Mouse (Mus musculus) forebrain, embryonic 10.5 days (tissue): Measurements from ENCODE around the gene Synj2bp. TPM values are rescaled to one million over a fixed set of nuclear protein-coding genes. Genes with fewer than 3 reads are reported as not detected.
"Not testable (repeated sequence)": the region's sequence is repeated elsewhere in the genome, so short reads cannot be mapped to it uniquely, and the experiment has no call there.

Experiments
- DNase-seq: peaks from one replicate; pipeline ENCODE4 v3.0.0-alpha.2; 2017; ENCODE audit warnings: low spot score; ENCODE audit errors: extremely low spot score
- H3K27ac ChIP-seq: fragments of 300-500 bp; sonication (generic); 2 replicates; pipeline ENCODE4 v1.5.1; 2016; ENCODE audit warnings: mild to moderate bottlenecking
- H3K27me3 ChIP-seq: fragments of 300-500 bp; sonication (generic); 2 replicates; pipeline ENCODE4 v1.6.1; 2016; ENCODE audit warnings: mild to moderate bottlenecking; ENCODE audit not compliant: poor library complexity, severe bottlenecking
- H3K36me3 ChIP-seq: fragments of 300-500 bp; sonication (generic); replicated peaks from 2 replicates; pipeline ENCODE4 v1.6.1; 2016; ENCODE audit warnings: mild to moderate bottlenecking, moderate library complexity
- H3K4me1 ChIP-seq: fragments of 300-500 bp; sonication (generic); 2 replicates; pipeline ENCODE4 v1.6.1; 2016
- H3K4me3 ChIP-seq: fragments of 300-500 bp; sonication (generic); 2 replicates; pipeline ENCODE4 v1.5.1; 2016; ENCODE audit warnings: mild to moderate bottlenecking, moderate library complexity
- H3K9me3 ChIP-seq: fragments of 300-500 bp; sonication (generic); 2 replicates; pipeline ENCODE4 v1.6.1; 2016; ENCODE audit warnings: mild to moderate bottlenecking, moderate library complexity
- WGBS: fragments of 180-500 bp; shearing (Covaris S2); methylation state at CpG from one replicate; pipeline ENCODE4 v1.1.7; 2016; 5-methylcytosine and 5-hydroxymethylcytosine counted together
- polyA plus RNA-seq: library from polyadenylated mRNA; unstranded; fragments of >200 nt; fragmentation: Nextera tagmentation; extraction: Ambion mirVana; gene quantifications from 2 replicates; pipeline ENCODE4 v1.2.1, GENCODE M21; 2016

Gene Synj2bp
- polyA plus RNA-seq, 1 experiment from 2014 or later = 34.3 TPM

DNA sequence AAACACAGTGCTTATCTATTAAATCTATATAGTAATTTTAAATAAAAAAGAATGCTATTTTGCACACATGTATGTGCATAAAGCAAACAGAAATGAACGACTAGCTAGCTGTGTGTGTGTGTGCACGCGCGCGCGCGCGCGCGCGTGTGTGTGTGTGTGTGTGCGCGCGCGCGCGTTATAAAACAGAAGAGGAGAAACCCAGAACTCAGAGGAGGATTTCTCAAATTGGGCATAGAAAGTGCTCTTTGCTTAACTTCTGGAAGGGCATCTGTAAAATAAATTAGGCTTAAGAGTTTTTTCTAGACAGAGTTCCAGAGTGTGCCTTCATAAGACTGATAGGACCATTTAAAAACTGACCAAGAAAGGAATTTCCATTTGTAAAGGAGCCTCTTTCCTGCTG, 49.1 kb downstream of the Synj2bp start:
- WGBS = 43% methylated on average over 17 of the region's 17 CpGs
- peaks cover 8% of the 10 kb centered on the region; the same call in 1 of the 2 replicates for H3K4me1 ChIP-seq
- no peaks in the 10 kb centered on the region for H3K27me3 ChIP-seq
- H3K27ac ChIP-seq = peak overlapping the region; percentile 94; the same call in 1 of the 2 replicates
- no peaks in the 10 kb centered on the region for H3K9me3 ChIP-seq
- peak; percentile 26 for DNase-seq
- H3K36me3 ChIP-seq = no peaks in the 10 kb centered on the region
- H3K4me3 ChIP-seq = peak overlapping the region; percentile 68

DNA sequence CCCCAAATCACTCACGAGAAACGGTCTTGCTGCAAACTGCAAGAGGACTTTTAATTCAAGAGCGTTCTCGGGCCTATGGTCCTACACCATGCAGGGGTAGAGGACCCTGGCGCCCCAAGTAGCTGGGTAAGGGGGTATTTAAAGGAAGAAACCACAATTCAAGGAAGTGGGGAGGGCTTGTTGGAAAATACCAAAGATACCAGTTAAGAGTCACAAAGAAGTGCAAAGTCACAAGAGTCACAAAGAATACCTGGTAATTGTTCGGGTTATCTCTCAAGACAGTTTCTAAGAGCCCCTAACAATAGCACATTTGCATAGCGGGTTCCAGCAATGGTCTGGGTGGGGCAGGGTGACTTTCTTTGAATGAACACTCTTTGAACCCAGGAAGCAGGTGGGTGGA, 73.7 kb downstream of the Synj2bp start:
- H3K9me3 ChIP-seq = peaks cover 14% of the 10 kb centered on the region; the same call in 1 of the 2 replicates
- not testable (repeated sequence) for H3K4me3 ChIP-seq, DNase-seq, H3K27me3 ChIP-seq, H3K4me1 ChIP-seq, H3K27ac ChIP-seq
- 94% methylated on average over 7 of the region's 7 CpGs for WGBS
- peaks cover 16% of the 10 kb centered on the region; the same call in 1 of the 2 replicates for H3K36me3 ChIP-seq

Other genes with a start within 250 kb of the Synj2bp start
- gene Slc8a3, start 199.7 kb downstream of the Synj2bp start, polyA plus RNA-seq = 0.67 and 0.90 TPM in 2 replicates
- 0.16 and 0.17 TPM in 2 replicates for gene Gm4787, start 153.4 kb downstream of the Synj2bp start, polyA plus RNA-seq
- 0.50 and 0.55 TPM in 2 replicates for gene Adam4, start 111.0 kb downstream of the Synj2bp start, polyA plus RNA-seq
- gene Cox16, start 47.8 kb downstream of the Synj2bp start, polyA plus RNA-seq = 116 and 118 TPM in 2 replicates
- 24.8 and 27.1 TPM in 2 replicates for gene Gm20498, start within 50 bp of the Synj2bp start, polyA plus RNA-seq
- 0.25 and 0.41 TPM in 2 replicates for gene Adam21, start 35.6 kb upstream of the Synj2bp start, polyA plus RNA-seq
- gene Med6, start 62.1 kb upstream of the Synj2bp start, polyA plus RNA-seq = 84.1 and 88.5 TPM in 2 replicates
- 3.5 and 4.5 TPM in 2 replicates for gene Ttc9, start 98.3 kb upstream of the Synj2bp start, polyA plus RNA-seq
- gene Map3k9, start 248.3 kb upstream of the Synj2bp start, polyA plus RNA-seq = 1.3 and 1.6 TPM in 2 replicates